Mouse (Mus musculus) hindbrain, embryonic 15.5 days (tissue): Measurements from ENCODE around the gene Oxa1l. TPM values are rescaled to one million over a fixed set of nuclear protein-coding genes. Genes with fewer than 3 reads are reported as not detected.

Experiments
- ATAC-seq: fragments of 200-750 bp; cut with Nextera tagmentation; 2 replicates; pipeline ENCODE4 v1.8.0; 2017; ENCODE audit warnings: low read depth, moderate number of reproducible peaks, moderate TSS enrichment; ENCODE audit not compliant: low FRiP score
- H3K27ac ChIP-seq: fragments of 300-500 bp; sonication (generic); replicated peaks from 2 replicates; pipeline ENCODE4 v1.5.1; 2015; ENCODE audit warnings: mild to moderate bottlenecking, inconsistent platforms
- H3K27me3 ChIP-seq: fragments of 300-500 bp; sonication (generic); 2 replicates; pipeline ENCODE4 v1.6.1; 2015; ENCODE audit warnings: control low read depth, inconsistent platforms
- H3K36me3 ChIP-seq: fragments of 300-500 bp; sonication (generic); 2 replicates; pipeline ENCODE4 v1.6.1; 2015; ENCODE audit warnings: control low read depth, inconsistent platforms
- H3K4me1 ChIP-seq: fragments of 300-500 bp; sonication (generic); replicated peaks from 2 replicates; pipeline ENCODE4 v1.6.1; 2015; ENCODE audit warnings: control low read depth, inconsistent platforms
- H3K4me2 ChIP-seq: fragments of 300-500 bp; sonication (generic); 2 replicates; pipeline ENCODE4 v1.6.1; 2015; ENCODE audit warnings: moderate library complexity, mild to moderate bottlenecking, inconsistent platforms
- H3K4me3 ChIP-seq: fragments of 300-500 bp; sonication (generic); 2 replicates; pipeline ENCODE4 v1.5.1; 2015; ENCODE audit warnings: mild to moderate bottlenecking, inconsistent platforms
- H3K9ac ChIP-seq: fragments of 300-500 bp; sonication (generic); 2 replicates; pipeline ENCODE4 v1.6.1; 2015; ENCODE audit warnings: inconsistent platforms
- H3K9me3 ChIP-seq: fragments of 300-500 bp; sonication (generic); 2 replicates; pipeline ENCODE4 v1.6.1; 2016; ENCODE audit warnings: control low read depth, inconsistent platforms
- WGBS: fragments of 180-500 bp; shearing (Covaris S2); methylation state at CpG from one replicate; pipeline ENCODE4 v1.1.7; 2015; 5-methylcytosine and 5-hydroxymethylcytosine counted together
- polyA plus RNA-seq: library from polyadenylated mRNA; unstranded; fragments of >200 nt; fragmentation: Nextera tagmentation; extraction: Ambion mirVana; gene quantifications from 2 replicates; pipeline ENCODE4 v1.2.1, GENCODE M21; 2015

Gene Oxa1l
- polyA plus RNA-seq, 1 experiment from 2014 or later = 58.5 TPM

DNA sequence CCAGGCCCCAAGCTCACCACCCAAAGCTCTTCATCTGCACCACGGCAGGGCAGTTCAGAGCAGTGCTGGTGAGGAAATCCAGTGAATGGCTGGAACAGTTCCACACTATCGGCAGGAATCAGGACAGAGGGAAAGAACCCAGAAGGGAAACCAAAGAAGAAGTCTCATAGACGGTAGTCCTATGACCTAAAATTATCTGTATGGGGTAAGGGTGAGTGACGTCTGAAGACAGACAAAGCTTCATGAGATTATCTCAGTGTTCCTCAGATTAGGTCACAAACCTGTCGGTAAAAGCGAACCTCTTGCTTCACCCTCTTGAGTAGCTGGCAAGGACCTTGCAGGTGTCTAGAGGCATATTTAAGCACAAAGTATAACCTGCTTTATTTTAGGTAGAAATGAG is 16.5 kb downstream of the Oxa1l start:
- Histone ChIP-seq H3K9ac (no peak overlapping the region), H3K27me3 (no peaks in the 10 kb centered on the region), H3K4me3 (no peak overlapping the region), H3K4me2 (no peak overlapping the region), H3K9me3 (no peaks in the 10 kb centered on the region), H3K4me1 (no peaks in the 10 kb centered on the region), H3K27ac (no peak overlapping the region), H3K36me3 (no peaks in the 10 kb centered on the region)
- no peak for ATAC-seq
- WGBS = 88% methylated on average over 6 of the region's 6 CpGs

DNA sequence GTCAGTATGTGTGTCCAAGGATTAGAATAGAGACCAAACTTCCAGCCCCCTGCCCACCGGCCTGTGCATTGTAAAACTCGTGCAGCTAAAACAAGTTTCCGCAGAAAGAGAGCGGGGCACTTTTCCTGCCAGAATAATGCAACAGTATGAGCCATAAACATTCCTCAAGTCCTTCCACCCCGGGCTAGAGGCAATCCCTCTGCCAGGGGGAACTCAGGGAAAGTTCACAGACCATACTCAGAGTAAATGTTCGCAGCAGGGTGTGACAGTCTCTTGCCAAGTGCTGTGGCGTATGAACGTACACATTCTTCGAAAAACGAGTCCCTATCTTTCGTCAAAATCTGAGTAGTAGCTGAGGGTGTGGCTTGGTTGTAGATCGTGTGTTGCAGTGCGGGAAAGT is 18.9 kb downstream of the Oxa1l start:
- no peak overlapping the region for H3K9ac ChIP-seq
- H3K9me3 ChIP-seq = no peaks in the 10 kb centered on the region
- H3K4me3 ChIP-seq = no peak overlapping the region
- H3K36me3 ChIP-seq = no peaks in the 10 kb centered on the region
- ATAC-seq = no peak
- H3K27me3 ChIP-seq = no peaks in the 10 kb centered on the region
- 79% methylated on average over 13 of the region's 13 CpGs for WGBS
- H3K27ac ChIP-seq = no peak overlapping the region
- no peaks in the 10 kb centered on the region for H3K4me1 ChIP-seq
- H3K4me2 ChIP-seq = no peak overlapping the region

DNA sequence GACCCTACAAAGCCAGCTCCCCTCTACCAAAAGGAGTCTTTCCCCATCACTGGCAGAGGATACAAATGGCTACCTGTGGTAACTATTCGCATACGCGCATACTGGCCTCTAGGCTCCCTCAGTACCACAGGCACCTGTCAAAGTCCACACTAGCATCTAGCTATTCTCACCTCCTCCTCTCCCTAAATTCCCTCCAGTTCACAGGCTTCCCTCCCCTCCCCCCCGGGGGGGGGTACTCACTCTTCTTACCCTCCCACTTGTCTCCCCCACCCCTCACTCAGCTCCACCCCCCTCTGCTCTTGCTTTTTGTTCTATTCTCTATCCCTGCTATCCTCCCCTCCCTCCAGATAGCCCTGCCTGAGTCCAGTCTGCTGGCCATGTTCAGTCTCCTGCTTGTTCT is 20.0 kb downstream of the Oxa1l start:
- H3K9me3 ChIP-seq = no peaks in the 10 kb centered on the region
- no peaks in the 10 kb centered on the region for H3K4me1 ChIP-seq
- H3K27me3 ChIP-seq = no peaks in the 10 kb centered on the region
- no peak overlapping the region for H3K4me2 ChIP-seq
- H3K27ac ChIP-seq = no peak overlapping the region
- H3K4me3 ChIP-seq = no peak overlapping the region
- H3K36me3 ChIP-seq = no peaks in the 10 kb centered on the region
- 76% methylated on average over 4 of the region's 4 CpGs for WGBS
- no peak for ATAC-seq
- H3K9ac ChIP-seq = no peak overlapping the region

DNA sequence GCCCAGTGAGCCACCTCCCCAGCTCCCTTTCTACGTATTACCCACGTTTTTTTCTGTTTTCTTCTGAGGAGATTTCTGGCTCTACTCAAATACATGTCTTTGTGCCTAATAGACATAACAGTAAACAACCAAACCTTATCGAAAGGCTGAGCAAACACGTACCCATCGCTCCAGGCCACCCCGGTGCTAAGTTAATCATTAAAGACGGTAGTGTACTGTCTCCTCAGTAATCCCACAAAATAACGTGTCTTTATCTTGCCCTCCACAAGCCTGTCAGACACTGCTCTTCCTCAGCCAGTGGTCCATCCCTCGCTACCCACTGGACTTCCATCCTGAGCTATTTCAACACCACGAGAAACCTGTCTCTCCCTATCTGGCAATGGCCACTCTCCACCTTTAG is 21.2 kb downstream of the Oxa1l start:
- 74% methylated on average over 10 of the region's 10 CpGs for WGBS
- H3K4me1 ChIP-seq = no peaks in the 10 kb centered on the region
- H3K9me3 ChIP-seq = no peaks in the 10 kb centered on the region
- H3K27me3 ChIP-seq = no peaks in the 10 kb centered on the region
- no peak overlapping the region for H3K9ac ChIP-seq
- H3K27ac ChIP-seq = no peak overlapping the region
- no peak overlapping the region for H3K4me2 ChIP-seq
- H3K4me3 ChIP-seq = no peak overlapping the region
- ATAC-seq = no peak
- H3K36me3 ChIP-seq = no peaks in the 10 kb centered on the region

GRCm38 (mm10) chr14:54382641-54383040 is 22.0 kb downstream of the Oxa1l start:
- Histone ChIP-seq H3K27me3 (no peaks in the 10 kb centered on the region), H3K4me1 (no peaks in the 10 kb centered on the region), H3K36me3 (no peaks in the 10 kb centered on the region), H3K4me2 (no peak overlapping the region), H3K27ac (no peak overlapping the region), H3K9ac (no peak overlapping the region), H3K9me3 (no peaks in the 10 kb centered on the region), H3K4me3 (no peak overlapping the region)
- WGBS = 33% methylated on average over 9 of the region's 9 CpGs
- ATAC-seq = no peak

GRCm38 (mm10) chr14:54383355-54383771 is 22.7 kb downstream of the Oxa1l start:
- Histone ChIP-seq H3K36me3 (no peaks in the 10 kb centered on the region), H3K4me2 (no peak overlapping the region), H3K4me1 (no peaks in the 10 kb centered on the region), H3K27ac (no peak overlapping the region), H3K4me3 (no peak overlapping the region), H3K27me3 (no peaks in the 10 kb centered on the region), H3K9me3 (no peaks in the 10 kb centered on the region), H3K9ac (no peak overlapping the region)
- 60% methylated on average over 4 of the region's 4 CpGs for WGBS
- no peak for ATAC-seq

GRCm38 (mm10) chr14:54384396-54384795 is 23.8 kb downstream of the Oxa1l start:
- 95% methylated on average over 8 of the region's 8 CpGs for WGBS
- H3K9me3 ChIP-seq = no peaks in the 10 kb centered on the region
- H3K4me3 ChIP-seq = no peak overlapping the region
- no peak overlapping the region for H3K9ac ChIP-seq
- no peaks in the 10 kb centered on the region for H3K27me3 ChIP-seq
- H3K27ac ChIP-seq = no peak overlapping the region
- no peak for ATAC-seq
- H3K4me2 ChIP-seq = no peak overlapping the region
- H3K4me1 ChIP-seq = no peaks in the 10 kb centered on the region
- no peaks in the 10 kb centered on the region for H3K36me3 ChIP-seq

DNA sequence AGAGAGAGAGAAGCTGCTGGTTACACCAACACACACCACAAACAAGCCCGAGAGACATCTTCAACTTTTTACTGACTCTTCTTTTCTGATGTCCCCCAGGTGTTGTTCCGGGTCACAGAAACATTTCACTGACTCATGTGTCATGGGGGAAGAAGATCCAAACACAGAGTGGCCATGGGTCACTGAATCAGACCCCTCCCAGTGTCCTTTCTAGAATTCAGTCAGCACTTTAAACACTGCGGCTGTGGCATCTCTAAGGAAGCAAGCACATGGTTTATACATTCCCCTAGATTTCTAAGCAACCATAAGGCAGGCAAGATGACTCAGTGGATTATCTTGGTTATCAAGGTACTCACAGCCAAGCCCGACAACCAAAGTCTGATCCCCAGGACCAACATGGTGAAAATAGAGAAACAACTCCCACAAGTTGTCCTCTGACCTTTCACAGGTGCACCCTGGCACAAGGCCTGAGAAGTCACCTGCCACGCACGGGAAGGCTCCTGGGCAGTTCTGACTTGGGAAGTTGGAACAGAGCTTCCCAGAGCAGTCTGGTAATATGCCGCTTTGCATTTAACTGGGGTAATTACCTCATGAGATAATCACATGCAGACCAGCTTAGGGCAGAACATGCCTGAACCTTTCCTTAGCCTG is 25.5 kb downstream of the Oxa1l start:
- Histone ChIP-seq H3K4me3 (no peak overlapping the region), H3K4me2 (no peak overlapping the region), H3K9ac (no peak overlapping the region), H3K27ac (no peak overlapping the region), H3K9me3 (no peaks in the 10 kb centered on the region), H3K36me3 (no peaks in the 10 kb centered on the region), H3K27me3 (no peaks in the 10 kb centered on the region), H3K4me1 (no peaks in the 10 kb centered on the region)
- 88% methylated on average over 7 of the region's 7 CpGs for WGBS
- no peak for ATAC-seq

- Histone ChIP-seq H3K4me2 (no peak overlapping the region), H3K36me3 (no peaks in the 10 kb centered on the region), H3K9ac (no peak overlapping the region), H3K4me1 (no peaks in the 10 kb centered on the region), H3K4me3 (no peak overlapping the region), H3K27ac (no peak overlapping the region), H3K27me3 (no peaks in the 10 kb centered on the region), H3K9me3 (no peaks in the 10 kb centered on the region)
- ATAC-seq = no peak
- WGBS = 64% methylated on average over 6 of the region's 6 CpGs
Measured at GRCm38 (mm10) chr14:54387546-54387945, 26.9 kb downstream of the Oxa1l start.

- no peaks in the 10 kb centered on the region for H3K9me3 ChIP-seq
- no peak overlapping the region for H3K27ac ChIP-seq
- 71% methylated on average over 6 of the region's 6 CpGs for WGBS
- no peak overlapping the region for H3K4me3 ChIP-seq
- no peaks in the 10 kb centered on the region for H3K36me3 ChIP-seq
- no peaks in the 10 kb centered on the region for H3K27me3 ChIP-seq
- no peak for ATAC-seq
- no peak overlapping the region for H3K4me2 ChIP-seq
- no peaks in the 10 kb centered on the region for H3K4me1 ChIP-seq
- H3K9ac ChIP-seq = no peak overlapping the region
Measured at GRCm38 (mm10) chr14:54390843-54391242, 30.2 kb downstream of the Oxa1l start.

- no peaks in the 10 kb centered on the region for H3K9me3 ChIP-seq
- H3K4me2 ChIP-seq = no peak overlapping the region
- ATAC-seq = no peak
- H3K9ac ChIP-seq = no peak overlapping the region
- no peaks in the 10 kb centered on the region for H3K36me3 ChIP-seq
- WGBS = 79% methylated on average over 3 of the region's 3 CpGs
- H3K4me1 ChIP-seq = no peaks in the 10 kb centered on the region
- no peaks in the 10 kb centered on the region for H3K27me3 ChIP-seq
- no peak overlapping the region for H3K27ac ChIP-seq
- H3K4me3 ChIP-seq = no peak overlapping the region
Measured at GRCm38 (mm10) chr14:54393794-54394193, 33.2 kb downstream of the Oxa1l start.

DNA sequence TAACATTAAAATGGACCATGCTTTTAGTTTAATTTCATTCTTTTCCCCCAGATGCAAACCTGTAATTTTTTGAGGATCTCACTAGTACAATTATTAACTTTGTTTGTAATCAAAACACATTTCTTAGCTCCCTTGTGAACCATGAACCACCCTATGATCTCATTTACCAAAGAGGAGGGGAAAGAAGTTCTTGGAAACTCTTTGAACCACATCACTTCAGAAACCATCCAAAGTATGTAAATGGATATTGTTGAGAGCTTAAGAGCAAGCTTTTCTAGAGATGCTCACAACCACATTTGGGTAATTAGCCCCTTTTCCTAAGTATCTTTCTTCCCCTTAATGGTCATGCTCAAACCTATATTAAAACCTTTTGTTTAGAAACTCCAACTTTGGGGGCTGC is 33.7 kb downstream of the Oxa1l start:
- Histone ChIP-seq H3K4me3 (no peak overlapping the region), H3K4me1 (no peaks in the 10 kb centered on the region), H3K27me3 (no peaks in the 10 kb centered on the region), H3K4me2 (no peak overlapping the region), H3K9me3 (no peaks in the 10 kb centered on the region), H3K9ac (no peak overlapping the region), H3K27ac (no peak overlapping the region), H3K36me3 (no peaks in the 10 kb centered on the region)
- no peak for ATAC-seq

DNA sequence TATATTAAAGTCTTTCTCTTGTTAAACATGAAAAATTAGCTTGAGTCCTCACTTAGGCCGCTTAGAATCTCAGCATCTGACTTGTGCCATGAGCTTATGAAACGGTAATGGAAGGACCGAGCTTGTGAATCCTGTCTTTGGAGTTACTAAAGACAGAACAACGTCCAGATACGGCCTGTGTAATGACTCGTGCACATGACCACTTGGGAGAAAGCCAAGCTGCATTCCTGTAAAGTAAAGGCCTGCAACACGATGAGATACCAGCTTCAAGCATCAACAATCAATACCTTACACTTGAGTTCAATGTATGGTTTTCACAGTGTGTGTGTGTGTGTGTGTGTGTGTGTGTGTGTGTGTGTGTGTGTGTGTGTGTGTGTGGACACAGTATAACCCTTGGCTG is 36.1 kb downstream of the Oxa1l start:
- Histone ChIP-seq H3K9ac (no peak overlapping the region), H3K9me3 (no peaks in the 10 kb centered on the region), H3K27me3 (no peaks in the 10 kb centered on the region), H3K4me3 (no peak overlapping the region), H3K36me3 (no peaks in the 10 kb centered on the region), H3K4me1 (no peaks in the 10 kb centered on the region), H3K27ac (no peak overlapping the region), H3K4me2 (no peak overlapping the region)
- no peak for ATAC-seq
- WGBS = 86% methylated on average over 7 of the region's 7 CpGs
